Mouse (Mus musculus) stomach, embryonic 14.5 days (tissue): Measurements from ENCODE around the gene Slc37a1. TPM values are rescaled to one million over a fixed set of nuclear protein-coding genes. Genes with fewer than 3 reads are reported as not detected.
"Not testable (repeated sequence)": the region's sequence is repeated elsewhere in the genome, so short reads cannot be mapped to it uniquely, and the experiment has no call there.

ENCODE experiments used
- ATAC-seq: fragments of 200-750 bp; cut with Nextera tagmentation; 2 replicates; pipeline ENCODE4 v1.8.0; 2017; ENCODE audit warnings: low read depth, moderate TSS enrichment; ENCODE audit not compliant: insufficient number of reproducible peaks, insufficient read depth, low FRiP score
- H3K27ac ChIP-seq: fragments of 300-500 bp; sonication (generic); 2 replicates; pipeline ENCODE4 v1.5.1; 2014; ENCODE audit warnings: mild to moderate bottlenecking, low read length, moderate library complexity, mixed read lengths
- H3K27me3 ChIP-seq: fragments of 300-500 bp; sonication (generic); 2 replicates; pipeline ENCODE4 v1.6.1; 2014; ENCODE audit warnings: low read length, control low read depth, mixed read lengths; ENCODE audit not compliant: control insufficient read depth, insufficient read depth
- H3K36me3 ChIP-seq: fragments of 300-500 bp; sonication (generic); 2 replicates; pipeline ENCODE4 v1.6.1; 2014; ENCODE audit warnings: mild to moderate bottlenecking, control low read depth, low read length, moderate library complexity, mixed read lengths; ENCODE audit not compliant: control insufficient read depth, insufficient read depth
- H3K4me1 ChIP-seq: fragments of 300-500 bp; sonication (generic); 2 replicates; pipeline ENCODE4 v1.6.1; 2014; ENCODE audit warnings: low read length, control low read depth, mixed read lengths; ENCODE audit not compliant: control insufficient read depth, insufficient read depth
- H3K4me2 ChIP-seq: fragments of 300-500 bp; sonication (generic); replicated peaks from 2 replicates; pipeline ENCODE4 v1.6.1; 2014; ENCODE audit warnings: low read depth, low read length, control low read depth
- H3K4me3 ChIP-seq: fragments of 300-500 bp; sonication (generic); 2 replicates; pipeline ENCODE4 v1.5.1; 2014; ENCODE audit warnings: low read depth, low read length, control low read depth
- H3K9ac ChIP-seq: fragments of 300-500 bp; sonication (generic); replicated peaks from 2 replicates; pipeline ENCODE4 v1.6.1; 2014; ENCODE audit warnings: low read depth, mild to moderate bottlenecking, control low read depth, low read length, moderate library complexity, mixed read lengths
- H3K9me3 ChIP-seq: fragments of 300-500 bp; sonication (generic); 2 replicates; pipeline ENCODE4 v1.6.1; 2016; ENCODE audit warnings: low read depth, low read length, control low read depth; ENCODE audit not compliant: control insufficient read depth
- WGBS: fragments of 180-500 bp; shearing (Covaris S2); extraction: QIAGEN DNeasy Blood & Tissue Kit; methylation state at CpG from one replicate; pipeline ENCODE4 v1.1.7; 2014; 5-methylcytosine and 5-hydroxymethylcytosine counted together
- polyA plus RNA-seq: library from polyadenylated mRNA; unstranded; fragments of >200 nt; fragmentation: Nextera tagmentation; extraction: Ambion mirVana; gene quantifications from 2 replicates; pipeline ENCODE4 v1.2.1, GENCODE M21; 2014

The Slc37a1 gene
- polyA plus RNA-seq, 1 experiment from 2014 or later: 10.1 TPM

DNA sequence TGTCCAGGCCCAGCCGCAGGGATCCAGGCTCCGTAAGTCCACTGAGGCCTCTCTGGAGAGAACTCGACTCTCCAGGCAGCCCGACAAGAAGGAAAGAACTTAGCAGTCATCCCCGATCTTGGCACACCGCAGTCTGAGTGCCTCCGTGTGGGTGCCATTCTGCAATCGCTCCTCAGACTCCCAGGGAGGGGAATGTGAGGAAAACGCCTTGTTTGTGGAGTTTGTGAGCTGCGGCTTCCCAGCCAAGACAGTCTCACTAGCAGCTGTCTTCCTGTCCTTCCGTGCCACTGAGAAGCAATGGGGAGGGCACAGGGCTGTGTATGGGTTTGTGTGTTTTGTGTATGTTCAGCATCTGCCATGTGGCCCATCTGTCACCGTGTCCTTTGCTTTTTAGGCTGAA lies 62.8 kb downstream of the Slc37a1 start:
- no peak overlapping the region for H3K27ac ChIP-seq
- H3K4me2 ChIP-seq: no peak overlapping the region
- ATAC-seq: no peak
- no peaks in the 10 kb centered on the region for H3K36me3 ChIP-seq
- no peaks in the 10 kb centered on the region for H3K9me3 ChIP-seq
- no peaks in the 10 kb centered on the region for H3K27me3 ChIP-seq
- H3K9ac ChIP-seq: no peak overlapping the region
- H3K4me1 ChIP-seq: no peaks in the 10 kb centered on the region
- H3K4me3 ChIP-seq: no peak overlapping the region
- WGBS: 82% methylated on average over 12 of the region's 12 CpGs

DNA sequence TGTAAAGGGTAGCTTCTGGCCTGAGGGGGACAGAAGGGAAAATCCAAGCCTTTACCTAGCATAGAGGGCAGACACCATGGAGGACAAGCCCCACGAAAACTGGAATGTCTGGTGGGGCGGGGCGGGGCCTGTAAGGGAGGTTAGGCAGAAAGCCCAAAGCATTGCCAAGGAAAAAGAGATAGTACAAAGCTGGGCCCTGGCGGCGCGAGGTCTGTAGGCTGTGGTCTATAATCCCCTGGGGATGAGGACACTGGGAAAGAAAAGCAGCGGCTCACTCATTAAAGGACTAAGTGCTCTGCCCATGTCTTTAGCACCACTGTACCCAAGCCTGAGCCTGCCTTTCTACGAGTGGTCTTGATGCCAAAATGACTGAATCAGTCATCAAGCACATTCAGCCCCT lies 65.4 kb downstream of the Slc37a1 start:
- no peaks in the 10 kb centered on the region for H3K27me3 ChIP-seq
- H3K4me3 ChIP-seq: no peak overlapping the region
- no peaks in the 10 kb centered on the region for H3K36me3 ChIP-seq
- 69% methylated on average over 8 of the region's 8 CpGs for WGBS
- no peak overlapping the region for H3K9ac ChIP-seq
- H3K9me3 ChIP-seq: no peaks in the 10 kb centered on the region
- no peak overlapping the region for H3K27ac ChIP-seq
- H3K4me1 ChIP-seq: no peaks in the 10 kb centered on the region
- ATAC-seq: no peak
- H3K4me2 ChIP-seq: no peak overlapping the region

DNA sequence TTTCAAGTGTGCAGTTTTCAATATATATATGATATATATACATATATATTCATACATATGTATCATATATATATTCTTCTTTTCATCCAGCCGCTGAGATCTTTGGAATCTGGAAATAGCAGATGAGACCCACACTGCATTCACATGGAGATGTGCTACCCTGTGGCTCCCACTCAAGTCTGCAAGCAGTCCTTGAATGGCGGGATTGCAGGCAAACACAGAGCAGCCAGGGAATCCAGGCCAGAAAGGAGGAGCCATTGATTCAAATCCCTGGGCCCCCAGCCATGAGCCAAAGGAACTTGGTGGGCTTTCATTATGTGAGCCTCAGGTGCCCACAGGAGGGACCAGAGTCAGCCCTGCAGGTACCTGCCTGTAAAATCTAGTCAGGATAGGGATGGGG lies 66.7 kb downstream of the Slc37a1 start:
- Histone ChIP-seq H3K4me2 (no peak overlapping the region), H3K9ac (no peak overlapping the region), H3K27ac (no peak overlapping the region), H3K36me3 (no peaks in the 10 kb centered on the region), H3K27me3 (no peaks in the 10 kb centered on the region), H3K4me3 (no peak overlapping the region), H3K9me3 (no peaks in the 10 kb centered on the region), H3K4me1 (no peaks in the 10 kb centered on the region)
- ATAC-seq: no peak
- 79% methylated on average over 2 of the region's 2 CpGs for WGBS

GRCm38 (mm10) chr17:31354684-31355083 lies 68.1 kb downstream of the Slc37a1 start:
- not testable (repeated sequence) for H3K36me3 ChIP-seq, H3K27me3 ChIP-seq, H3K9me3 ChIP-seq, H3K4me2 ChIP-seq, H3K9ac ChIP-seq, H3K27ac ChIP-seq, H3K4me1 ChIP-seq, H3K4me3 ChIP-seq, ATAC-seq
- 63% methylated on average over 3 of the region's 3 CpGs for WGBS

GRCm38 (mm10) chr17:31355792-31356502 lies 69.4 kb downstream of the Slc37a1 start:
- no peak overlapping the region for H3K9ac ChIP-seq
- H3K27ac ChIP-seq: no peak overlapping the region
- no peaks in the 10 kb centered on the region for H3K27me3 ChIP-seq
- H3K36me3 ChIP-seq: no peaks in the 10 kb centered on the region
- 29% methylated on average over 8 of the region's 8 CpGs for WGBS
- H3K4me1 ChIP-seq: no peaks in the 10 kb centered on the region
- no peaks in the 10 kb centered on the region for H3K9me3 ChIP-seq
- H3K4me2 ChIP-seq: no peak overlapping the region
- no peak for ATAC-seq
- H3K4me3 ChIP-seq: no peak overlapping the region

GRCm38 (mm10) chr17:31360582-31360981 lies 74.0 kb downstream of the Slc37a1 start:
- no peak overlapping the region for H3K4me3 ChIP-seq
- H3K4me2 ChIP-seq: no peak overlapping the region
- no peak overlapping the region for H3K27ac ChIP-seq
- no peaks in the 10 kb centered on the region for H3K4me1 ChIP-seq
- H3K9me3 ChIP-seq: no peaks in the 10 kb centered on the region
- no peak for ATAC-seq
- WGBS: 87% methylated on average over 13 of the region's 13 CpGs
- H3K36me3 ChIP-seq: no peaks in the 10 kb centered on the region
- no peak overlapping the region for H3K9ac ChIP-seq
- H3K27me3 ChIP-seq: no peaks in the 10 kb centered on the region

GRCm38 (mm10) chr17:31365586-31366166 lies 79.1 kb downstream of the Slc37a1 start:
- H3K27ac ChIP-seq: no peak overlapping the region
- H3K9ac ChIP-seq: no peak overlapping the region
- H3K36me3 ChIP-seq: no peaks in the 10 kb centered on the region
- no peak overlapping the region for H3K4me2 ChIP-seq
- no peaks in the 10 kb centered on the region for H3K9me3 ChIP-seq
- no peaks in the 10 kb centered on the region for H3K4me1 ChIP-seq
- H3K4me3 ChIP-seq: no peak overlapping the region
- no peaks in the 10 kb centered on the region for H3K27me3 ChIP-seq
- 85% methylated on average over 5 of the region's 5 CpGs for WGBS
- ATAC-seq: no peak

GRCm38 (mm10) chr17:31370221-31370620 lies 83.6 kb downstream of the Slc37a1 start:
- no peaks in the 10 kb centered on the region for H3K27me3 ChIP-seq
- ATAC-seq: no peak
- no peaks in the 10 kb centered on the region for H3K4me1 ChIP-seq
- no peak overlapping the region for H3K9ac ChIP-seq
- no peaks in the 10 kb centered on the region for H3K36me3 ChIP-seq
- H3K27ac ChIP-seq: no peak overlapping the region
- H3K9me3 ChIP-seq: no peaks in the 10 kb centered on the region
- no peak overlapping the region for H3K4me3 ChIP-seq
- WGBS: 68% methylated on average over 2 of the region's 2 CpGs
- no peak overlapping the region for H3K4me2 ChIP-seq

GRCm38 (mm10) chr17:31370931-31371330 lies 84.3 kb downstream of the Slc37a1 start:
- Histone ChIP-seq H3K9ac (no peak overlapping the region), H3K27ac (no peak overlapping the region), H3K27me3 (no peaks in the 10 kb centered on the region), H3K4me1 (no peaks in the 10 kb centered on the region), H3K4me3 (no peak overlapping the region), H3K9me3 (no peaks in the 10 kb centered on the region), H3K36me3 (no peaks in the 10 kb centered on the region), H3K4me2 (no peak overlapping the region)
- no peak for ATAC-seq
